Mouse (Mus musculus): Measurements from ENCODE around the gene Ccdc89. TPM values are rescaled to one million over a fixed set of nuclear protein-coding genes. Genes with fewer than 3 reads are reported as not detected.
A peak's percentile ranks its signal among the peaks of the same experiment; 100 is the strongest.

The Ccdc89 gene
- polyA plus RNA-seq, 1 experiment from 2014 or later = 0.67 TPM

- Histone ChIP-seq H3K27ac (peak within 1 kb of the TSS; percentile 99), H3K36me3 (no peaks in the 10 kb centered on the region), H3K4me1 (replicated peaks) (peaks cover 9% of the 10 kb centered on the region), H3K9ac (peak within 1 kb of the TSS; percentile 97), H3K4me3 (peak within 1 kb of the TSS; percentile 98), H3K4me2 (peak within 1 kb of the TSS; percentile 66), H3K9me3 (replicated peaks) (no peaks in the 10 kb centered on the region), H3K27me3 (no peaks in the 10 kb centered on the region)
- under 1% methylated on average over 50 of the region's 54 CpGs for WGBS
- ATAC-seq (replicated peaks; ENCODE audit: insufficient number of reproducible peaks, insufficient read depth, low FRiP score, low read depth) = peak; percentile 91
Observed at GRCm38 (mm10) chr7:90442518-90443080, 16.2 kb downstream of the Ccdc89 start, which contains the start of gene Crebzf. Crebzf (plus strand) TSS chr7:90442729.

GRCm38 (mm10) chr7:90443101-90444091 lies 17.0 kb downstream of the Ccdc89 start:
- WGBS = under 1% methylated on average over 123 of the region's 123 CpGs
- H3K9me3 ChIP-seq (replicated peaks) = no peaks in the 10 kb centered on the region
- ATAC-seq (replicated peaks; ENCODE audit: insufficient number of reproducible peaks, insufficient read depth, low FRiP score, low read depth) = peak; percentile 81
- peak overlapping the region; percentile 98 for H3K4me3 ChIP-seq
- H3K9ac ChIP-seq = peak overlapping the region; percentile 97
- H3K36me3 ChIP-seq = no peaks in the 10 kb centered on the region; the same call in 1 of the 2 replicates
- peak overlapping the region; percentile 99 for H3K27ac ChIP-seq
- peaks cover 10% of the 10 kb centered on the region for H3K4me1 ChIP-seq (replicated peaks)
- H3K27me3 ChIP-seq = no peaks in the 10 kb centered on the region
- peak overlapping the region; percentile 66 for H3K4me2 ChIP-seq

GRCm38 (mm10) chr7:90444206-90444605 lies 17.8 kb downstream of the Ccdc89 start:
- H3K4me3 ChIP-seq = peak overlapping the region; percentile 98
- H3K9me3 ChIP-seq (replicated peaks) = no peaks in the 10 kb centered on the region
- no peaks in the 10 kb centered on the region for H3K27me3 ChIP-seq
- peaks cover 10% of the 10 kb centered on the region for H3K4me1 ChIP-seq (replicated peaks)
- peak overlapping the region; percentile 97 for H3K9ac ChIP-seq
- ATAC-seq (replicated peaks; ENCODE audit: insufficient number of reproducible peaks, insufficient read depth, low FRiP score, low read depth) = no peak
- WGBS = under 1% methylated on average over 6 of the region's 6 CpGs
- H3K4me2 ChIP-seq = peak overlapping the region; percentile 66
- peak overlapping the region; percentile 99 for H3K27ac ChIP-seq
- H3K36me3 ChIP-seq = no peaks in the 10 kb centered on the region; the same call in 1 of the 2 replicates

- 13% methylated on average over 7 of the region's 7 CpGs for WGBS
- Histone ChIP-seq H3K4me1 (replicated peaks) (peaks cover 11% of the 10 kb centered on the region), H3K9ac (peak overlapping the region; percentile 62), H3K36me3 (peaks cover 26% of the 10 kb centered on the region), H3K9me3 (replicated peaks) (no peaks in the 10 kb centered on the region), H3K27me3 (peaks cover 6% of the 10 kb centered on the region), H3K4me2 (peak overlapping the region; percentile 77), H3K4me3 (peak overlapping the region; percentile 58), H3K27ac (peak overlapping the region; percentile 87)
- ATAC-seq (replicated peaks; ENCODE audit: insufficient number of reproducible peaks, insufficient read depth, low FRiP score, low read depth) = no peak
Observed at GRCm38 (mm10) chr7:90456149-90456844, 29.9 kb downstream of the Ccdc89 start.

- peaks cover 20% of the 10 kb centered on the region for H3K36me3 ChIP-seq
- WGBS = under 1% methylated on average over 41 of the region's 41 CpGs
Observed at GRCm38 (mm10) chr7:90456845-90457468, 30.6 kb downstream of the Ccdc89 start, which contains the start of gene Tmem126a. Tmem126a (minus strand) TSS chr7:90457229.

GRCm38 (mm10) chr7:90457517-90457916 lies 31.1 kb downstream of the Ccdc89 start:
- peak; percentile 58 for ATAC-seq (replicated peaks; ENCODE audit: insufficient number of reproducible peaks, insufficient read depth, low FRiP score, low read depth)
- peaks cover 14% of the 10 kb centered on the region for H3K36me3 ChIP-seq
- peak overlapping the region; percentile 62 for H3K9ac ChIP-seq
- peaks cover 11% of the 10 kb centered on the region for H3K4me1 ChIP-seq (replicated peaks)
- peak overlapping the region; percentile 87 for H3K27ac ChIP-seq
- H3K27me3 ChIP-seq = peaks cover 6% of the 10 kb centered on the region
- H3K4me2 ChIP-seq = peak overlapping the region; percentile 77
- H3K9me3 ChIP-seq (replicated peaks) = no peaks in the 10 kb centered on the region
- peak overlapping the region; percentile 58 for H3K4me3 ChIP-seq
- 10% methylated on average over 10 of the region's 10 CpGs for WGBS

More at GRCm38 (mm10) chr7:90456845-90457468, 30.6 kb downstream of the Ccdc89 start, which contains the start of gene Tmem126a:
- peak within 1 kb of the TSS; percentile 62 for H3K9ac ChIP-seq
- H3K9me3 ChIP-seq (replicated peaks) = no peaks in the 10 kb centered on the region
- H3K4me3 ChIP-seq = peak within 1 kb of the TSS; percentile 58
- ATAC-seq (replicated peaks; ENCODE audit: insufficient number of reproducible peaks, insufficient read depth, low FRiP score, low read depth) = peak; percentile 97
- peak within 1 kb of the TSS; percentile 77 for H3K4me2 ChIP-seq
- H3K4me1 ChIP-seq (replicated peaks) = peaks cover 11% of the 10 kb centered on the region
- H3K27ac ChIP-seq = peak within 1 kb of the TSS; percentile 87
- peaks cover 6% of the 10 kb centered on the region for H3K27me3 ChIP-seq

GRCm38 (mm10) chr7:90460330-90460729 lies 34.0 kb downstream of the Ccdc89 start:
- Histone ChIP-seq H3K4me3 (no peak overlapping the region), H3K9me3 (replicated peaks) (no peaks in the 10 kb centered on the region), H3K9ac (no peak overlapping the region), H3K4me1 (replicated peaks) (peaks cover 11% of the 10 kb centered on the region), H3K4me2 (no peak overlapping the region), H3K27ac (no peak overlapping the region), H3K27me3 (peaks cover 6% of the 10 kb centered on the region), H3K36me3 (no peaks in the 10 kb centered on the region)
- 39% methylated on average over 10 of the region's 10 CpGs for WGBS
- ATAC-seq (replicated peaks; ENCODE audit: insufficient number of reproducible peaks, insufficient read depth, low FRiP score, low read depth) = no peak

- no peaks in the 10 kb centered on the region for H3K36me3 ChIP-seq
- H3K9me3 ChIP-seq (replicated peaks) = no peaks in the 10 kb centered on the region
- 12% methylated on average over 14 of the region's 14 CpGs for WGBS
- H3K4me1 ChIP-seq (replicated peaks) = peaks cover 7% of the 10 kb centered on the region
- H3K9ac ChIP-seq = no peak overlapping the region
- H3K4me3 ChIP-seq = no peak overlapping the region
- no peak for ATAC-seq (replicated peaks; ENCODE audit: insufficient number of reproducible peaks, insufficient read depth, low FRiP score, low read depth)
- peaks cover 6% of the 10 kb centered on the region for H3K27me3 ChIP-seq
- 0 out of 2 replicates have a peak overlapping the region, but pooled peaks have one; percentile 10 for H3K4me2 ChIP-seq
- no peak overlapping the region for H3K27ac ChIP-seq
Observed at GRCm38 (mm10) chr7:90460930-90461329, 34.6 kb downstream of the Ccdc89 start.

- WGBS = 90% methylated on average over 5 of the region's 5 CpGs
Observed at GRCm38 (mm10) chr7:90461441-90461840, 35.1 kb downstream of the Ccdc89 start.

GRCm38 (mm10) chr7:90473511-90473910 lies 47.1 kb downstream of the Ccdc89 start:
- Histone ChIP-seq H3K4me2 (no peak overlapping the region), H3K4me3 (no peak overlapping the region), H3K27me3 (no peaks in the 10 kb centered on the region; the same call in none of the 2 replicates), H3K27ac (no peak overlapping the region), H3K36me3 (peaks cover 16% of the 10 kb centered on the region), H3K9me3 (replicated peaks) (no peaks in the 10 kb centered on the region), H3K9ac (no peak overlapping the region), H3K4me1 (replicated peaks) (peaks cover 15% of the 10 kb centered on the region)
- ATAC-seq (replicated peaks; ENCODE audit: insufficient number of reproducible peaks, insufficient read depth, low FRiP score, low read depth) = no peak
- 64% methylated on average over 2 of the region's 2 CpGs for WGBS

More at GRCm38 (mm10) chr7:90461441-90461840, 35.1 kb downstream of the Ccdc89 start:
- no peaks in the 10 kb centered on the region for H3K36me3 ChIP-seq
- H3K9ac ChIP-seq = no peak overlapping the region
- no peak overlapping the region for H3K27ac ChIP-seq
- peaks cover 4% of the 10 kb centered on the region; the same call in 1 of the 2 replicates for H3K4me1 ChIP-seq (replicated peaks)
- H3K9me3 ChIP-seq (replicated peaks) = no peaks in the 10 kb centered on the region
- peaks cover 6% of the 10 kb centered on the region for H3K27me3 ChIP-seq
- no peak for ATAC-seq (replicated peaks; ENCODE audit: insufficient number of reproducible peaks, insufficient read depth, low FRiP score, low read depth)
- no peak overlapping the region for H3K4me2 ChIP-seq
- no peak overlapping the region for H3K4me3 ChIP-seq

Measured in heart, embryonic 15.5 days (tissue).